Mouse (Mus musculus) R1 (cell line): ENCODE measurements at regions not wholly inside any gene's neighbourhood (a gene's known extent, or its start where the extent isn't known, plus 50 kb on each side); places are given as distances from the start of the nearest gene placed in this dataset.

Source experiments
- DNase-seq: peaks from one replicate; pipeline ENCODE4 v3.0.0-alpha.2; 2018; ENCODE audit warnings: low read depth, low spot score

- no peak for DNase-seq
Measured at GRCm38 (mm10) chr2:78427659-78428336, 440.1 kb upstream of the Ube2e3 start.

- no peak for DNase-seq
Measured at GRCm38 (mm10) chr2:78418561-78419338, 449.2 kb upstream of the Ube2e3 start.

GRCm38 (mm10) chr2:78416574-78417109 is 451.3 kb upstream of the Ube2e3 start:
- DNase-seq, result no peak

GRCm38 (mm10) chr2:78412985-78413384 is 454.9 kb upstream of the Ube2e3 start:
- no peak for DNase-seq

GRCm38 (mm10) chr2:78403890-78404289 is 457.7 kb upstream of the Cwc22 start:
- no peak for DNase-seq

GRCm38 (mm10) chr2:78399236-78399635 is 453.1 kb upstream of the Cwc22 start:
- DNase-seq, result no peak

GRCm38 (mm10) chr2:78396924-78397323 is 450.7 kb upstream of the Cwc22 start:
- DNase-seq, result no peak

- DNase-seq, result no peak
Measured at GRCm38 (mm10) chr2:78393090-78393489, 446.9 kb upstream of the Cwc22 start.

- DNase-seq, result no peak
Measured at GRCm38 (mm10) chr2:78392425-78392824, 446.2 kb upstream of the Cwc22 start.

- no peak for DNase-seq
Measured at GRCm38 (mm10) chr2:78388001-78388400, 441.8 kb upstream of the Cwc22 start.

GRCm38 (mm10) chr2:78381234-78381633 is 435.1 kb upstream of the Cwc22 start:
- no peak for DNase-seq

- DNase-seq, result no peak
Measured at GRCm38 (mm10) chr2:78331736-78332475, 385.7 kb upstream of the Cwc22 start.

GRCm38 (mm10) chr2:78326091-78326490 is 379.9 kb upstream of the Cwc22 start:
- no peak for DNase-seq

- no peak for DNase-seq
Measured at GRCm38 (mm10) chr2:78322216-78322965, 376.2 kb upstream of the Cwc22 start.

GRCm38 (mm10) chr2:78311766-78312491 is 365.8 kb upstream of the Cwc22 start:
- no peak for DNase-seq

- DNase-seq, result peak; percentile 53
Measured at GRCm38 (mm10) chr2:78309361-78309760, 363.2 kb upstream of the Cwc22 start.

- no peak for DNase-seq
Measured at GRCm38 (mm10) chr2:78306897-78307296, 360.7 kb upstream of the Cwc22 start.

- no peak for DNase-seq
Measured at GRCm38 (mm10) chr2:78291665-78292064, 345.5 kb upstream of the Cwc22 start.

GRCm38 (mm10) chr2:78284806-78285205 is 338.6 kb upstream of the Cwc22 start:
- no peak for DNase-seq

GRCm38 (mm10) chr2:78283605-78284004 is 337.4 kb upstream of the Cwc22 start:
- no peak for DNase-seq

- DNase-seq, result peak; percentile 47
Measured at GRCm38 (mm10) chr2:78281846-78282245, 335.7 kb upstream of the Cwc22 start.
